Mouse (Mus musculus) G1E (cell line): ENCODE measurements around the gene Cblb. TPM values are rescaled to one million over a fixed set of nuclear protein-coding genes. Genes with fewer than 3 reads are reported as not detected.

Experiments used
- ATAC-seq: 2 replicates; pipeline ENCODE4 v1.8.0; 2016; ENCODE audit warnings: mild to moderate bottlenecking; ENCODE audit not compliant: insufficient number of reproducible peaks, poor library complexity, low FRiP score, severe bottlenecking; ENCODE audit errors: extremely low read depth
- DNase-seq: peaks from one replicate; pipeline ENCODE4 v3.0.0; 2012; ENCODE audit warnings: low spot score
- H3K27me3 ChIP-seq: 2 replicates; pipeline ENCODE4 v1.6.1; 2012; ENCODE audit warnings: mild to moderate bottlenecking, low read length, inconsistent platforms; ENCODE audit not compliant: insufficient read depth
- H3K36me3 ChIP-seq: replicated peaks from 2 replicates; pipeline ENCODE3; 2012; ENCODE audit warnings: mild to moderate bottlenecking, inconsistent platforms
- H3K4me1 ChIP-seq: 2 replicates; pipeline ENCODE4 v1.6.1; 2012; ENCODE audit warnings: low read depth, low read length, inconsistent platforms, mixed read lengths; ENCODE audit not compliant: insufficient read depth
- H3K4me3 ChIP-seq: 2 replicates; pipeline ENCODE4 v1.5.1; 2012; ENCODE audit warnings: low read depth, mild to moderate bottlenecking, inconsistent platforms, low read length, moderate library complexity, mixed read lengths
- H3K9me3 ChIP-seq: replicated peaks from 2 replicates; pipeline ENCODE4 v1.6.1; 2012; ENCODE audit warnings: inconsistent platforms
- CTCF ChIP-seq: IDR thresholded peaks from 2 replicates; pipeline ENCODE4 v1.5.1; 2012; ENCODE audit warnings: low read depth, low read length, inconsistent platforms, mixed read lengths
- GATA1 ChIP-seq: IDR thresholded peaks from 2 replicates; pipeline ENCODE4 v1.6.1; 2012; ENCODE audit warnings: borderline replicate concordance, low read length, inconsistent platforms, mixed read lengths
- GATA2 ChIP-seq: IDR thresholded peaks from 2 replicates; pipeline ENCODE4 v1.6.1; 2012; ENCODE audit warnings: low read depth, low read length, inconsistent platforms, borderline replicate concordance
- POLR2AphosphoS5 ChIP-seq: IDR thresholded peaks from 2 replicates; pipeline ENCODE4 v1.6.1; 2012; ENCODE audit warnings: low read depth, low read length, inconsistent platforms; ENCODE audit not compliant: insufficient replicate concordance
- TAL1 ChIP-seq: conservative IDR thresholded peaks from 2 replicates; pipeline ENCODE4 v1.6.1; 2012; ENCODE audit warnings: low read depth, low read length, inconsistent platforms, mixed read lengths
- polyA plus RNA-seq: library from polyadenylated mRNA; stranded (reverse); fragments of >175 nt; gene quantifications from 2 replicates; pipeline ENCODE4 v1.2.3, GENCODE M21; 2012
- total RNA-seq, 2 experiments: library from RNA; stranded (forward) in 1 of 2; stranded (reverse) in 1 of 2; fragments of 200-1000 nt in 1 of 2; fragments of >200 nt in 1 of 2; fragmentation: Nextera tagmentation in 1 of 2; gene quantifications; 2 replicates each; pipeline ENCODE4 v1.2.3; 2014 to 2017

Cblb gene
- total and polyA plus RNA-seq, 3 experiments = 5.4 to 31.9 (median 9.1) TPM

- DNase-seq (no peak), ATAC-seq (no peak)
- no peaks in the 10 kb centered on the region for H3K36me3 ChIP-seq
- H3K27me3 ChIP-seq = no peaks in the 10 kb centered on the region
- H3K9me3 ChIP-seq = no peaks in the 10 kb centered on the region
- H3K4me1 ChIP-seq = no peaks in the 10 kb centered on the region
- TF ChIP-seq POLR2AphosphoS5 = no peak
- TF ChIP-seq GATA2 = no peak
- no peak for TF ChIP-seq TAL1
- TF ChIP-seq CTCF = no peak
- TF ChIP-seq GATA1 = no peak
- no peak overlapping the region for H3K4me3 ChIP-seq
These were observed 31.0 kb upstream of the Cblb start for GRCm38 (mm10) chr16:52000043-52000442.

- Histone ChIP-seq H3K27me3 (no peaks in the 10 kb centered on the region), H3K9me3 (no peaks in the 10 kb centered on the region), H3K4me1 (no peaks in the 10 kb centered on the region), H3K36me3 (no peaks in the 10 kb centered on the region), H3K4me3 (no peak overlapping the region)
- TF ChIP-seq TAL1 (no peak), GATA1 (no peak), CTCF (no peak), GATA2 (no peak), POLR2AphosphoS5 (no peak)
- no peak for DNase-seq
- no peak for ATAC-seq
These were observed 30.2 kb upstream of the Cblb start for GRCm38 (mm10) chr16:52000801-52001200.

GRCm38 (mm10) chr16:52007006-52007405 is 24.0 kb upstream of the Cblb start:
- DNase-seq (no peak), ATAC-seq (no peak)
- Histone ChIP-seq H3K4me1 (no peaks in the 10 kb centered on the region), H3K4me3 (no peak overlapping the region), H3K27me3 (no peaks in the 10 kb centered on the region), H3K9me3 (no peaks in the 10 kb centered on the region), H3K36me3 (no peaks in the 10 kb centered on the region)
- TF ChIP-seq CTCF = no peak

- H3K4me1 ChIP-seq = no peaks in the 10 kb centered on the region
- no peak overlapping the region for H3K4me3 ChIP-seq
- H3K27me3 ChIP-seq = no peaks in the 10 kb centered on the region
- H3K9me3 ChIP-seq = no peaks in the 10 kb centered on the region
- TF ChIP-seq POLR2AphosphoS5 (no peak), CTCF (no peak), GATA1 (no peak), TAL1 (no peak), GATA2 (no peak)
- ATAC-seq (no peak), DNase-seq (no peak)
- no peaks in the 10 kb centered on the region for H3K36me3 ChIP-seq
These were observed 22.6 kb upstream of the Cblb start for GRCm38 (mm10) chr16:52008471-52008870.

- Histone ChIP-seq H3K4me1 (no peaks in the 10 kb centered on the region), H3K9me3 (no peaks in the 10 kb centered on the region), H3K36me3 (no peaks in the 10 kb centered on the region), H3K4me3 (no peak overlapping the region), H3K27me3 (0 out of 2 replicates have a peak, but pooled peaks cover 2% of the 10 kb centered on the region)
- TF ChIP-seq GATA2 = no peak
- TF ChIP-seq POLR2AphosphoS5 = no peak
- TF ChIP-seq TAL1 = no peak
- TF ChIP-seq GATA1 = no peak
- TF ChIP-seq CTCF = no peak
- DNase-seq (no peak), ATAC-seq (no peak)
These were observed 21.6 kb upstream of the Cblb start for GRCm38 (mm10) chr16:52009421-52009820.

GRCm38 (mm10) chr16:52012984-52013383 is 18.0 kb upstream of the Cblb start:
- no peak for TF ChIP-seq GATA1
- no peak for TF ChIP-seq POLR2AphosphoS5
- no peak for TF ChIP-seq CTCF
- no peak for TF ChIP-seq GATA2
- no peak for TF ChIP-seq TAL1
- Histone ChIP-seq H3K27me3 (0 out of 2 replicates have a peak, but pooled peaks cover 2% of the 10 kb centered on the region), H3K36me3 (no peaks in the 10 kb centered on the region), H3K4me1 (no peaks in the 10 kb centered on the region), H3K9me3 (no peaks in the 10 kb centered on the region), H3K4me3 (no peak overlapping the region)
- ATAC-seq = no peak
- no peak for DNase-seq

GRCm38 (mm10) chr16:52013812-52014211 is 17.2 kb upstream of the Cblb start:
- Histone ChIP-seq H3K27me3 (0 out of 2 replicates have a peak, but pooled peaks cover 2% of the 10 kb centered on the region), H3K36me3 (no peaks in the 10 kb centered on the region), H3K4me3 (no peak overlapping the region), H3K4me1 (no peaks in the 10 kb centered on the region), H3K9me3 (no peaks in the 10 kb centered on the region)
- no peak for ATAC-seq
- no peak for TF ChIP-seq GATA1
- no peak for TF ChIP-seq GATA2
- TF ChIP-seq POLR2AphosphoS5 = no peak
- TF ChIP-seq CTCF = no peak
- TF ChIP-seq TAL1 = no peak
- no peak for DNase-seq
